Mouse (Mus musculus) limb, embryonic 11.5 days (tissue): Measurements from ENCODE around the gene Acaa1a. TPM values are rescaled to one million over a fixed set of nuclear protein-coding genes. Genes with fewer than 3 reads are reported as not detected.

ENCODE experiments used
- ATAC-seq: fragments of 200-750 bp; cut with Nextera tagmentation; 2 replicates; pipeline ENCODE4 v1.8.0; 2017; ENCODE audit warnings: low read depth; ENCODE audit not compliant: insufficient number of reproducible peaks, low FRiP score, low TSS enrichment
- DNase-seq: peaks from one replicate; pipeline ENCODE4 v3.0.0-alpha.2; 2015; ENCODE audit warnings: low spot score
- H3K27ac ChIP-seq: fragments of 300-500 bp; sonication (generic); replicated peaks from 2 replicates; pipeline ENCODE4 v1.5.1; 2014; ENCODE audit warnings: low read depth, mild to moderate bottlenecking, low read length
- H3K27me3 ChIP-seq: fragments of 300-500 bp; sonication (generic); 2 replicates; pipeline ENCODE4 v1.6.1; 2014; ENCODE audit warnings: mild to moderate bottlenecking, low read length, mixed read lengths; ENCODE audit not compliant: control insufficient read depth, insufficient read depth
- H3K36me3 ChIP-seq: fragments of 300-500 bp; sonication (generic); 2 replicates; pipeline ENCODE4 v1.6.1; 2014; ENCODE audit warnings: mild to moderate bottlenecking, low read length, moderate library complexity, mixed read lengths; ENCODE audit not compliant: control insufficient read depth, insufficient read depth
- H3K4me1 ChIP-seq: fragments of 300-500 bp; sonication (generic); 2 replicates; pipeline ENCODE4 v1.6.1; 2014; ENCODE audit warnings: low read length, mixed read lengths; ENCODE audit not compliant: control insufficient read depth, insufficient read depth
- H3K4me2 ChIP-seq: fragments of 300-500 bp; sonication (generic); 2 replicates; pipeline ENCODE4 v1.6.1; 2014; ENCODE audit warnings: low read depth, mild to moderate bottlenecking, moderate library complexity; ENCODE audit not compliant: severe bottlenecking
- H3K4me3 ChIP-seq: fragments of 300-500 bp; sonication (generic); 2 replicates; pipeline ENCODE4 v1.5.1; 2014; ENCODE audit warnings: low read depth, low read length
- H3K9ac ChIP-seq: fragments of 300-500 bp; sonication (generic); 2 replicates; pipeline ENCODE4 v1.6.1; 2014; ENCODE audit warnings: mild to moderate bottlenecking, low read length
- H3K9me3 ChIP-seq: fragments of 300-500 bp; sonication (generic); 2 replicates; pipeline ENCODE4 v1.6.1; 2016; ENCODE audit warnings: low read length; ENCODE audit not compliant: control insufficient read depth
- WGBS: fragments of 180-500 bp; shearing (Covaris S2); extraction: QIAGEN DNeasy Blood & Tissue Kit; methylation state at CpG from one replicate; pipeline ENCODE4 v1.1.7; 2014; 5-methylcytosine and 5-hydroxymethylcytosine counted together
- polyA plus RNA-seq: library from polyadenylated mRNA; unstranded; fragments of >200 nt; fragmentation: Nextera tagmentation; extraction: Ambion mirVana; gene quantifications from 2 replicates; pipeline ENCODE4 v1.2.1, GENCODE M21; 2014

Gene Acaa1a
- polyA plus RNA-seq, 1 experiment from 2014 or later: 61.0 TPM

GRCm38 (mm10) chr9:119330186-119330963 is 9.1 kb upstream of the Acaa1a start:
- no peak for DNase-seq
- Histone ChIP-seq H3K27me3 (no peaks in the 10 kb centered on the region), H3K9ac (no peak overlapping the region), H3K4me3 (no peak overlapping the region), H3K9me3 (no peaks in the 10 kb centered on the region), H3K36me3 (no peaks in the 10 kb centered on the region), H3K4me2 (no peak overlapping the region), H3K4me1 (no peaks in the 10 kb centered on the region), H3K27ac (no peak overlapping the region)
- ATAC-seq: no peak
- 92% methylated on average over 15 of the region's 15 CpGs for WGBS

- no peaks in the 10 kb centered on the region for H3K36me3 ChIP-seq
- no peak overlapping the region for H3K27ac ChIP-seq
- H3K4me2 ChIP-seq: no peak overlapping the region
- H3K4me1 ChIP-seq: 0 out of 2 replicates have a peak, but pooled peaks cover under 1% of the 10 kb centered on the region
- no peak overlapping the region for H3K9ac ChIP-seq
- H3K9me3 ChIP-seq: no peaks in the 10 kb centered on the region
- WGBS: 69% methylated on average over 10 of the region's 10 CpGs
- no peak for DNase-seq
- H3K27me3 ChIP-seq: no peaks in the 10 kb centered on the region
- H3K4me3 ChIP-seq: no peak overlapping the region
- no peak for ATAC-seq
Measured at GRCm38 (mm10) chr9:119334324-119334723, 5.2 kb upstream of the Acaa1a start.

- WGBS: 83% methylated on average over 2 of the region's 2 CpGs
- H3K4me1 ChIP-seq: 0 out of 2 replicates have a peak, but pooled peaks cover 2% of the 10 kb centered on the region
- no peaks in the 10 kb centered on the region for H3K36me3 ChIP-seq
- H3K4me2 ChIP-seq: no peak overlapping the region
- no peak for ATAC-seq
- no peak overlapping the region for H3K4me3 ChIP-seq
- 0 out of 2 replicates have a peak, but pooled peaks cover 2% of the 10 kb centered on the region for H3K27me3 ChIP-seq
- H3K27ac ChIP-seq: no peak overlapping the region
- no peak for DNase-seq
- no peaks in the 10 kb centered on the region for H3K9me3 ChIP-seq
- no peak overlapping the region for H3K9ac ChIP-seq
Measured at GRCm38 (mm10) chr9:119334834-119335233, 4.6 kb upstream of the Acaa1a start.

GRCm38 (mm10) chr9:119335571-119335970 is 3.9 kb upstream of the Acaa1a start:
- 80% methylated on average over 4 of the region's 4 CpGs for WGBS

GRCm38 (mm10) chr9:119337842-119338241 is 1.6 kb upstream of the Acaa1a start:
- Histone ChIP-seq H3K4me2 (no peak overlapping the region), H3K4me1 (peaks cover 11% of the 10 kb centered on the region; the same call in 1 of the 2 replicates), H3K9me3 (no peaks in the 10 kb centered on the region), H3K4me3 (no peak overlapping the region), H3K36me3 (no peaks in the 10 kb centered on the region), H3K9ac (no peak overlapping the region), H3K27me3 (0 out of 2 replicates have a peak, but pooled peaks cover 2% of the 10 kb centered on the region), H3K27ac (no peak overlapping the region)
- ATAC-seq (no peak), DNase-seq (no peak)
- WGBS: 92% methylated on average over 14 of the region's 14 CpGs

More at GRCm38 (mm10) chr9:119335571-119335970, 3.9 kb upstream of the Acaa1a start:
- Histone ChIP-seq H3K36me3 (no peaks in the 10 kb centered on the region), H3K27ac (no peak overlapping the region), H3K4me1 (0 out of 2 replicates have a peak, but pooled peaks cover 7% of the 10 kb centered on the region), H3K27me3 (0 out of 2 replicates have a peak, but pooled peaks cover 2% of the 10 kb centered on the region), H3K9ac (no peak overlapping the region), H3K4me3 (no peak overlapping the region), H3K4me2 (no peak overlapping the region), H3K9me3 (no peaks in the 10 kb centered on the region)
- ATAC-seq: no peak
- DNase-seq: no peak

GRCm38 (mm10) chr9:119338350-119338749 is 1.1 kb upstream of the Acaa1a start:
- 83% methylated on average over 3 of the region's 3 CpGs for WGBS
- Histone ChIP-seq H3K27me3 (0 out of 2 replicates have a peak, but pooled peaks cover 2% of the 10 kb centered on the region), H3K27ac (no peak overlapping the region), H3K4me1 (peaks cover 11% of the 10 kb centered on the region; the same call in 1 of the 2 replicates), H3K9ac (no peak overlapping the region), H3K4me3 (no peak overlapping the region), H3K4me2 (no peak overlapping the region), H3K36me3 (no peaks in the 10 kb centered on the region), H3K9me3 (no peaks in the 10 kb centered on the region)
- ATAC-seq (no peak), DNase-seq (no peak)

GRCm38 (mm10) chr9:119339106-119339505 is 370 bp upstream of the Acaa1a start:
- Histone ChIP-seq H3K4me1 (peaks cover 11% of the 10 kb centered on the region; the same call in 1 of the 2 replicates), H3K9me3 (no peaks in the 10 kb centered on the region), H3K9ac (no peak overlapping the region), H3K4me3 (peak overlapping the region; percentile 70; the same call in 1 of the 2 replicates), H3K27me3 (0 out of 2 replicates have a peak, but pooled peaks cover 2% of the 10 kb centered on the region), H3K4me2 (peak overlapping the region; percentile 77), H3K36me3 (no peaks in the 10 kb centered on the region; the same call in 1 of the 2 replicates), H3K27ac (no peak overlapping the region)
- ATAC-seq (no peak), DNase-seq (no peak)
- 52% methylated on average over 7 of the region's 7 CpGs for WGBS

- WGBS: 6% methylated on average over 8 of the region's 8 CpGs
- Histone ChIP-seq H3K36me3 (no peaks in the 10 kb centered on the region; the same call in 1 of the 2 replicates), H3K4me2 (peak overlapping the region; percentile 77), H3K4me1 (peaks cover 11% of the 10 kb centered on the region; the same call in 1 of the 2 replicates), H3K27ac (no peak overlapping the region), H3K4me3 (peak overlapping the region; percentile 70), H3K27me3 (0 out of 2 replicates have a peak, but pooled peaks cover 2% of the 10 kb centered on the region), H3K9ac (peak overlapping the region; percentile 8; the same call in 1 of the 2 replicates), H3K9me3 (no peaks in the 10 kb centered on the region)
- no peak for DNase-seq
- no peak for ATAC-seq
Measured at GRCm38 (mm10) chr9:119340212-119340580, 720 bp downstream of the Acaa1a start.
